Mouse (Mus musculus): Measurements from ENCODE around the gene Cisd3. TPM values are rescaled to one million over a fixed set of nuclear protein-coding genes. Genes with fewer than 3 reads are reported as not detected.

Gene Cisd3
- polyA plus RNA-seq, 1 experiment, result 13.5 TPM

DNA sequence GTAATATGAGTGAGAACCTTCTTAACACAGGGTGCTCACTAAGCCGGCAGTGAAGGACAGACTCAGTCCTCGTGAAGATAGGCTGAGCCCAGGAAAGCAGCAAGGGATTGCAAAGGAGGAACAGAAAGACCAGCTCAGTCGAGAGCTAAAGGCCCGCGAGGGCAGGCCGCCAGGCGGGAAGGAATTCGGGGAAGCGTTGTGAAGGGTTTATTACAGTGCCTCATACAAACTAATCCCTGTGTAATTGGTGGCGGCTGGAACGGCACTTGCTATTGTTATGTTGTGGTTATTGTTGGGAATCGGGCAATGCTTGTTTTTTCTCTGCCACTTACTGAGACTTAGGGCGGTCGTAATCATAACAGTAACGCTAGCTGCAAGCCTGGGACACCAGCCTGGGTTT is 8.2 kb upstream of the Cisd3 start:
- peak; percentile 84 for DNase-seq (ENCODE audit: low read depth)

GRCm38 (mm10) chr11:97677842-97678241 is 7.8 kb upstream of the Cisd3 start:
- no peak for TF ChIP-seq POLR2A (IDR thresholded peaks at IDR 0.05; ENCODE audit: borderline replicate concordance, extremely low read depth, insufficient read depth, insufficient read length, poor library complexity, severe bottlenecking)
- TF ChIP-seq CTCF (IDR thresholded peaks at IDR 0.05; ENCODE audit: borderline replicate concordance, extremely low read depth, insufficient read depth, insufficient read length), result peak; percentile 32; the same call in 1 of the 2 replicates
- DNase-seq (ENCODE audit: low read depth), result peak; percentile 33

More for the DNA sequence above, 8.2 kb upstream of the Cisd3 start:
- TF ChIP-seq POLR2A (IDR thresholded peaks at IDR 0.05; ENCODE audit: borderline replicate concordance, extremely low read depth, insufficient read depth, insufficient read length, poor library complexity, severe bottlenecking) (no peak), CTCF (IDR thresholded peaks at IDR 0.05; ENCODE audit: borderline replicate concordance, extremely low read depth, insufficient read depth, insufficient read length) (no peak)

- TF ChIP-seq CTCF (IDR thresholded peaks at IDR 0.05; ENCODE audit: borderline replicate concordance, extremely low read depth, insufficient read depth, insufficient read length) (no peak), POLR2A (IDR thresholded peaks at IDR 0.05; ENCODE audit: borderline replicate concordance, extremely low read depth, insufficient read depth, insufficient read length, poor library complexity, severe bottlenecking) (no peak)
- DNase-seq (ENCODE audit: low read depth), result peak; percentile 55
Observed at GRCm38 (mm10) chr11:97678301-97678700, 7.3 kb upstream of the Cisd3 start.

- DNase-seq (ENCODE audit: low read depth), result peak; percentile 80
- no peak for TF ChIP-seq POLR2A (IDR thresholded peaks at IDR 0.05; ENCODE audit: borderline replicate concordance, extremely low read depth, insufficient read depth, insufficient read length, poor library complexity, severe bottlenecking)
- TF ChIP-seq CTCF (IDR thresholded peaks at IDR 0.05; ENCODE audit: borderline replicate concordance, extremely low read depth, insufficient read depth, insufficient read length), result no peak
Observed at GRCm38 (mm10) chr11:97680430-97680829, 5.2 kb upstream of the Cisd3 start.

- TF ChIP-seq POLR2A (IDR thresholded peaks at IDR 0.05; ENCODE audit: borderline replicate concordance, extremely low read depth, insufficient read depth, insufficient read length, poor library complexity, severe bottlenecking) (no peak), CTCF (IDR thresholded peaks at IDR 0.05; ENCODE audit: borderline replicate concordance, extremely low read depth, insufficient read depth, insufficient read length) (no peak)
- DNase-seq (ENCODE audit: low read depth), result no peak
Observed at GRCm38 (mm10) chr11:97682504-97683055, 3.0 kb upstream of the Cisd3 start.

- TF ChIP-seq POLR2A (IDR thresholded peaks at IDR 0.05; ENCODE audit: borderline replicate concordance, extremely low read depth, insufficient read depth, insufficient read length, poor library complexity, severe bottlenecking) (no peak), CTCF (IDR thresholded peaks at IDR 0.05; ENCODE audit: borderline replicate concordance, extremely low read depth, insufficient read depth, insufficient read length) (no peak)
- DNase-seq (ENCODE audit: low read depth), result no peak
Observed at GRCm38 (mm10) chr11:97684063-97684680, 1.5 kb upstream of the Cisd3 start.

DNA sequence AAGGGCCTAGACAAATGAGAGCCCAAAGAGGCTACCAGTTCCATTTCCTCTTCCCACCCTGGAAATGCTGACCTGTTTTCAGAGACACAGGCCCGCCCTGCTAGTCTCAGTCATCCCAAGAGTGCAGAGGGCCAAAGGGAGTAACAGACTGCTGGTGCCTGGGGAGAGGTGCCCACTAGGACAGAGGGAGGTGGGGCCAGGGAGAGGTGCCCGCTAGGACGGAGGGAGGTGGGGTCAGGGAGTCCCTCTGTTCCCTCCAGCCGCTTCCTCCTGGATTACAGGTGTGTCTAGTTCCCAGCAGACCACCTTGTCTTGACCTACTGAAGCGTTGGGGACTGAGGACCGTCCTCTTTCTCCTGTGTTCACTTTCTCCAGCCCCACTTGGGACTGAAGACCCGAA is 860 bp upstream of the Cisd3 start:
- no peak for TF ChIP-seq POLR2A (IDR thresholded peaks at IDR 0.05; ENCODE audit: borderline replicate concordance, extremely low read depth, insufficient read depth, insufficient read length, poor library complexity, severe bottlenecking)
- no peak for TF ChIP-seq CTCF (IDR thresholded peaks at IDR 0.05; ENCODE audit: borderline replicate concordance, extremely low read depth, insufficient read depth, insufficient read length)
- DNase-seq (ENCODE audit: low read depth), result no peak

DNA sequence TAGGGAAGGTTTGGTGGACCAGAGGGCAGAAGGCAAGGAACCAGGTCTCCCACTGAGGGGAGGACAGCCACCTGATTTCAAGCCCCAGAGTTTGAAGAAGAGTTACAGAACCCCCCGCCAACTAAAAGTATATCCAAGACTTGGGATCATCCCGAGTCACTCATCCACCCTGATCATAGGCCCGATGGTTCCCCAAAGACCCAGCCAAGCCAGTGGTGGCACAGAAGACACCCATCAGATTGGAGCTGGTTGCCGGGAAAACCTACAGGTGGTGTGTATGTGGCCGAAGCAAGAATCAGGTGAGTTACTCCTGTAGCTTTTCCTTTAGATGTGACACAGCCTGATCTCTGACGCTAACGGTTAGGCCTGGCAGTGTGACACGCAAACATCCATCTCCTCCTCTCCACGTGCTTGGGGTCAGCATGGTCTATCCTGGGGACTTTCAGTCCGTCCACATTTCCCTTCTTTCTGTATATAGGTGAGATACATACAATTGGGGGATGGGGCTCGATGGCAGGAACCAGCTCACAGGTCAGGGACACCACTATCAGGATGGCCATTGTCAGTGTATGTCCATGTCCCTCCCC is 789 bp downstream of the Cisd3 start:
- no peak for TF ChIP-seq CTCF (IDR thresholded peaks at IDR 0.05; ENCODE audit: borderline replicate concordance, extremely low read depth, insufficient read depth, insufficient read length)
- TF ChIP-seq POLR2A (IDR thresholded peaks at IDR 0.05; ENCODE audit: borderline replicate concordance, extremely low read depth, insufficient read depth, insufficient read length, poor library complexity, severe bottlenecking), result no peak
- no peak for DNase-seq (ENCODE audit: low read depth)

DNA sequence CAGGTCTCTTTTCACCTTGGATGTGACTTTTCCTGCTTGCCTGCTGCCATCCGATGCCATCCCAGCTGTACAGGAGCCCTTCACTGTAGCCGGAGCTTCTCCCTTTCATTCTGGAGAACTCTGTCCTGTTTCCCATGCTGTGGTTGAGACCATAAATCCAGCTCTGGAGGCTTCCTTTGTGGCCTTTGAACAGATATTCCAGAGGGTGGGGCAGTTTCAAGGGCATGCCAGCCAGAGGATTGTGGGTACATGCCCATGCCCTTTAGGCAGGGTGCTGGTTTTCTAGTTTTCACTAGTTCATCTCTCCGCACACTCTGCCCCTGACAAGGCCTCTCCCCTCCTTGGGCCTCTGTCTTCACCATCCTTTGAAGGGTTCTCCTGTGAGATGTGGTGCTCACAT is 1.4 kb downstream of the Cisd3 start:
- DNase-seq (ENCODE audit: low read depth), result no peak
- TF ChIP-seq POLR2A (IDR thresholded peaks at IDR 0.05; ENCODE audit: borderline replicate concordance, extremely low read depth, insufficient read depth, insufficient read length, poor library complexity, severe bottlenecking) (no peak), CTCF (IDR thresholded peaks at IDR 0.05; ENCODE audit: borderline replicate concordance, extremely low read depth, insufficient read depth, insufficient read length) (no peak)

- peak; percentile 75 for DNase-seq (ENCODE audit: low read depth)
- TF ChIP-seq POLR2A (IDR thresholded peaks at IDR 0.05; ENCODE audit: borderline replicate concordance, extremely low read depth, insufficient read depth, insufficient read length, poor library complexity, severe bottlenecking) (no peak), CTCF (IDR thresholded peaks at IDR 0.05; ENCODE audit: borderline replicate concordance, extremely low read depth, insufficient read depth, insufficient read length) (peak; percentile 96)
Observed at GRCm38 (mm10) chr11:97689861-97690260, 4.2 kb downstream of the Cisd3 start.

DNA sequence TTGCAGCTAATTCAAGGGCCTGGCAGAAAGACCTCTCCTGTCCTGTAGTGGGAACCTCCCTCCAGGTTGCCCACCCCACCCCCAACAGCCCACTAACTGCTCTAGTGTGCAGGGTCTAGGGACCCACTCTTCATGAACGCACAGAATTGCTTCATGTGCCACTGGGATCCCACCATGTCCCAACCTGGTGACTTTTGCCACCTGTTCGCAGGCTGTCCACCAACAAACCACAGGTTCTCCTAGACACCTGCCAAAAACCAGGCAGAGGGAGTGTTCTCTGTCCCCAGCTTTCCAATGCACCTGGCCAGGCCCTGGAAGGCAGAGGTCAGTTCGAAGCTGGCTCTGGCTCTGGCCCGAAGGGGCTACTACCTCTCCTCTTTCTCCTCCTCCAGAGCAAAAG is 8.8 kb downstream of the Cisd3 start:
- TF ChIP-seq CTCF (IDR thresholded peaks at IDR 0.05; ENCODE audit: borderline replicate concordance, extremely low read depth, insufficient read depth, insufficient read length) (no peak), POLR2A (IDR thresholded peaks at IDR 0.05; ENCODE audit: borderline replicate concordance, extremely low read depth, insufficient read depth, insufficient read length, poor library complexity, severe bottlenecking) (no peak)

More for the DNA sequence above, 8.8 kb downstream of the Cisd3 start:
- DNase-seq (ENCODE audit: low read depth), result no peak
